Mouse (Mus musculus) heart, embryonic 16.5 days (tissue): Measurements from ENCODE around the gene Tex35. TPM values are rescaled to one million over a fixed set of nuclear protein-coding genes. Genes with fewer than 3 reads are reported as not detected.
A peak's percentile ranks its signal among the peaks of the same experiment; 100 is the strongest.

ENCODE experiments used
- ATAC-seq: fragments of 200-750 bp; cut with Nextera tagmentation; replicated peaks from 2 replicates; pipeline ENCODE4 v1.8.0; 2017; ENCODE audit warnings: moderate number of reproducible peaks; ENCODE audit not compliant: insufficient read depth, low FRiP score; ENCODE audit errors: extremely low read depth
- H3K27ac ChIP-seq: fragments of 300-500 bp; sonication (generic); 2 replicates; pipeline ENCODE4 v1.5.1; 2014; ENCODE audit warnings: mild to moderate bottlenecking, low read length, control low read depth, moderate library complexity
- H3K27me3 ChIP-seq: fragments of 300-500 bp; sonication (generic); 2 replicates; pipeline ENCODE4 v1.6.1; 2014; ENCODE audit warnings: low read length, mixed read lengths; ENCODE audit not compliant: control insufficient read depth, insufficient read depth
- H3K36me3 ChIP-seq: fragments of 300-500 bp; sonication (generic); 2 replicates; pipeline ENCODE4 v1.6.1; 2014; ENCODE audit not compliant: control insufficient read depth, insufficient read depth
- H3K4me1 ChIP-seq: fragments of 300-500 bp; sonication (generic); 2 replicates; pipeline ENCODE4 v1.6.1; 2014; ENCODE audit warnings: low read length, mixed read lengths; ENCODE audit not compliant: control insufficient read depth, insufficient read depth
- H3K4me2 ChIP-seq: fragments of 300-500 bp; sonication (generic); 2 replicates; pipeline ENCODE4 v1.6.1; 2014; ENCODE audit warnings: low read depth, mild to moderate bottlenecking, control low read depth, low read length
- H3K4me3 ChIP-seq: fragments of 300-500 bp; sonication (generic); 2 replicates; pipeline ENCODE4 v1.5.1; 2014; ENCODE audit warnings: mild to moderate bottlenecking, control low read depth, low read length
- H3K9ac ChIP-seq: fragments of 300-500 bp; sonication (generic); 2 replicates; pipeline ENCODE4 v1.6.1; 2014; ENCODE audit warnings: low read length, control low read depth
- H3K9me3 ChIP-seq: fragments of 300-500 bp; sonication (generic); replicated peaks from 2 replicates; pipeline ENCODE4 v1.6.1; 2016; ENCODE audit warnings: low read length; ENCODE audit not compliant: control insufficient read depth
- WGBS: fragments of 180-500 bp; shearing (Covaris S2); extraction: QIAGEN DNeasy Blood & Tissue Kit; methylation state at CpG from one replicate; pipeline ENCODE4 v1.1.7; 2014; 5-methylcytosine and 5-hydroxymethylcytosine counted together
- polyA plus RNA-seq: library from polyadenylated mRNA; unstranded; fragments of >200 nt; fragmentation: Nextera tagmentation; extraction: Ambion mirVana; gene quantifications from 2 replicates; pipeline ENCODE4 v1.2.1, GENCODE M21; 2015

Tex35 gene
- polyA plus RNA-seq, 1 experiment from 2014 or later = not detected

DNA sequence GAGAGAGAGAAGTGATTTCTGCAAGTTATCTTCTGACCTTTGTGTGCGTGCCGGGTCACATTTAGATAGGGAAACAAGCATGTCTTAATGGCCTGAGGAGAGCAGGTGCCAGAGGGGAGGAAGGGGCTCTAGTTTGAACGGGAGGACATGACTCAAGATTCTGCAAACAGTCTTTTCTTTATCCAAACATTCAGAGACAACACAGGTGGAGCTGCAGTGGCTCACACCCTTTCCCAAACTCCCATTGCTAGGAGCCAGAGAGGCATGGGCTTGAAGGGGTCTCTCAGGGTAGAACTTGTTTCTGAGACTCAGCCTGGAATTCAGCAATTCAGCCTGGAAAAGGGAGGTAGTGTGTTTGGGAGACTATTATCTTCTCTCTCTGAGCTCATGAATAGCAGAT lies 15.4 kb upstream of the Tex35 start:
- H3K9me3 ChIP-seq = no peaks in the 10 kb centered on the region
- no peak overlapping the region for H3K4me2 ChIP-seq
- no peaks in the 10 kb centered on the region for H3K36me3 ChIP-seq
- H3K4me3 ChIP-seq = no peak overlapping the region
- no peaks in the 10 kb centered on the region for H3K27me3 ChIP-seq
- H3K4me1 ChIP-seq = peaks cover 10% of the 10 kb centered on the region
- no peak for ATAC-seq
- H3K9ac ChIP-seq = no peak overlapping the region
- no peak overlapping the region for H3K27ac ChIP-seq
- 55% methylated on average over 3 of the region's 3 CpGs for WGBS

DNA sequence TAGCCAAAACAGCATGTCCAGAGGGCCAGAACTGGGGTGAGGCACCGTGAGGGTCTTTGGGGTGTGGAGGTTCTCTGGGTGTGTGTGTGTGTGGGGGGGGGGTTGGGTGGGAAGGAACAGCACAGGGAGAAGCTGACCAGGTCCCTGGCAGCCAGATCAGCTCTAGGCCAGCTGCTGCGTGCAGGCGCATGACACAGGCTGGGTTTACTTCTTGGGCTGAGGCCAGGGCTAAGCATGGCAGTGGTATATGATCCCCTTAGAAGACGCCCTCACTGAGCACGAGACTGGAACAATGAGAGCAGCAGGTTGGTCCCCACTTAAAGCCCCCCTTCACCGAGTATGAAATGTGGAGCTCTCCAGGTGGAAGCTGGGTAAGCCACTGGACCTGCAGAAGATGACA lies 10.7 kb upstream of the Tex35 start:
- WGBS = 71% methylated on average over 6 of the region's 6 CpGs
- H3K4me1 ChIP-seq = peaks cover 3% of the 10 kb centered on the region; the same call in 1 of the 2 replicates
- H3K27ac ChIP-seq = no peak overlapping the region
- no peak overlapping the region for H3K4me2 ChIP-seq
- H3K9me3 ChIP-seq = 0 out of 2 replicates have a peak, but pooled peaks cover 3% of the 10 kb centered on the region
- no peak overlapping the region for H3K9ac ChIP-seq
- H3K4me3 ChIP-seq = no peak overlapping the region
- H3K36me3 ChIP-seq = no peaks in the 10 kb centered on the region
- no peaks in the 10 kb centered on the region for H3K27me3 ChIP-seq
- no peak for ATAC-seq

- Histone ChIP-seq H3K4me2 (no peak overlapping the region), H3K27ac (no peak overlapping the region), H3K9ac (no peak overlapping the region), H3K9me3 (0 out of 2 replicates have a peak, but pooled peaks cover 3% of the 10 kb centered on the region), H3K4me1 (no peaks in the 10 kb centered on the region), H3K27me3 (no peaks in the 10 kb centered on the region), H3K36me3 (no peaks in the 10 kb centered on the region), H3K4me3 (no peak overlapping the region)
- no peak for ATAC-seq
- 84% methylated on average over 3 of the region's 3 CpGs for WGBS
Observed at GRCm38 (mm10) chr1:157117440-157117839, 9.0 kb upstream of the Tex35 start.

GRCm38 (mm10) chr1:157114492-157114891 lies 6.0 kb upstream of the Tex35 start:
- no peaks in the 10 kb centered on the region for H3K4me1 ChIP-seq
- no peak for ATAC-seq
- H3K9ac ChIP-seq = no peak overlapping the region
- 0 out of 2 replicates have a peak, but pooled peaks cover 3% of the 10 kb centered on the region for H3K9me3 ChIP-seq
- H3K4me2 ChIP-seq = no peak overlapping the region
- H3K27ac ChIP-seq = no peak overlapping the region
- H3K36me3 ChIP-seq = no peaks in the 10 kb centered on the region
- H3K4me3 ChIP-seq = no peak overlapping the region
- WGBS = 68% methylated on average over 2 of the region's 2 CpGs
- no peaks in the 10 kb centered on the region for H3K27me3 ChIP-seq

DNA sequence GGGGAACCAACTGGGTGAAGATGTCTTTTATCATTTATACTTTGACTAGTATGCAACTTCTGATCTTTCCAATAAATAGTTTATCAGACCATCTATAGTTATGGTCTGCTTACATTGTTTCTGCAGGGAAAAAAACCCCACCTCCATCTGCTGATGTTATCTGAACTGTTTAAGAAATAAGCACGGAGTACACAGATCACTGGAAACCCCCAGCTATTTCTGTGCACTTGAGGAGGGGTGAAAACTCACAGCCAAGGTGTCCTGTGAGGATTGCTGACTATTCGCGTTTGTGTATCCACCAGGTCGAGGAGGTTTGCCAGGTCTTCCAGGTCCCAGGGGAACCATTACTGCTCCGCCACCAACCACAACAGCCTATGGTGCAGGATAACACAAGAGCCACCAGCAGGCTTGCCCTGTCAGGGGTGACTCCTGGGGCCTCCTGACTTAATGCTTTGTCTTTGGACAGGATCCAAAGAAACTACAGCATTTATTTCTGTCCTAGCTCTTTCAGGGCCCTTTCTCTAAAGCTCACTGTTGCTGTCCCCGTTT lies 1.9 kb upstream of the Tex35 start:
- H3K9me3 ChIP-seq = 0 out of 2 replicates have a peak, but pooled peaks cover 3% of the 10 kb centered on the region
- no peak overlapping the region for H3K27ac ChIP-seq
- H3K9ac ChIP-seq = no peak overlapping the region
- no peak overlapping the region for H3K4me2 ChIP-seq
- H3K27me3 ChIP-seq = no peaks in the 10 kb centered on the region
- peak; percentile 37; the same call in 1 of the 2 replicates for ATAC-seq
- 37% methylated on average over 6 of the region's 6 CpGs for WGBS
- H3K4me3 ChIP-seq = no peak overlapping the region
- no peaks in the 10 kb centered on the region for H3K4me1 ChIP-seq
- H3K36me3 ChIP-seq = no peaks in the 10 kb centered on the region

DNA sequence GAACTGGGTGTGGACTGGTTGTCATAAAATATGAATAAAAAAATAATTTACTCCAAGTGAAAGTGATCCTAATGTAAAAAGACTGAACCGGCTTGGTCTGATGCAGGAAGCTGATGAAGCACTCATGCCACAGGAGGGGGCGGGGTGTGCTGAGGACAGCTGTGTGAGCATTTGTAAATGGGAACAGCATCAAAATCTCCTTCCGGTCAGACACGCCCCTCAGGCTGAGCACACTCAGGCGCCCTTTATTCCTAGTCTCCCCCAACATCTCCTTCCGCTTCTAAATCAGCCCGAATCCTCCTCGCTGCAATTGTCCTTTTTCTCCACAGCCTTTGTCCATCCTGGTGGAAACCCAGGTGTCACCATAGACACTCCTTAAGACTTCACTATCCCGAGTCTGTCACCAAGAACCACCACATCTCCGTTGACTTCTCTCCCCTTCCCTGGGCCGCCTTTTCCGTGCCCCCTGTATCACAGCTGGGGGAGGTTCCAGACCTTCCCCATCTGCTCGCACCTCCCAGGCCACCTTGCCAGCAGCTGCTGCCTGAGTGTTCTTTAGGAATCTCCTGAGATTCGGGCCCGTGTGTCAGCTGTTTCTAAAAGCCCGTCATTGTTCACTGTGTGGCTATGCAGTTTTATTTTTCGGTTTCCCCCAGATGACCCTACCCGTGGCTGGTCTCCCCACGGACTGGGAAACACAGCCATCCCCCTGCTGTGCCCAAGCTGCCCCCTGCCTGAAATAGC lies 7.2 kb downstream of the Tex35 start:
- 9% methylated on average over 19 of the region's 19 CpGs for WGBS
- Histone ChIP-seq H3K4me1 (peaks cover 5% of the 10 kb centered on the region), H3K9ac (peak overlapping the region; percentile 56), H3K27me3 (no peaks in the 10 kb centered on the region), H3K36me3 (no peaks in the 10 kb centered on the region), H3K9me3 (0 out of 2 replicates have a peak, but pooled peaks cover 2% of the 10 kb centered on the region), H3K4me3 (peak overlapping the region; percentile 46), H3K4me2 (peak overlapping the region; percentile 76), H3K27ac (no peak overlapping the region)
- peak; percentile 63 for ATAC-seq

GRCm38 (mm10) chr1:157095534-157095933 lies 12.9 kb downstream of the Tex35 start:
- Histone ChIP-seq H3K27ac (no peak overlapping the region), H3K36me3 (no peaks in the 10 kb centered on the region), H3K4me1 (no peaks in the 10 kb centered on the region), H3K4me3 (no peak overlapping the region), H3K4me2 (no peak overlapping the region), H3K9me3 (no peaks in the 10 kb centered on the region), H3K9ac (no peak overlapping the region), H3K27me3 (no peaks in the 10 kb centered on the region)
- no peak for ATAC-seq
- WGBS = 84% methylated on average over 4 of the region's 4 CpGs

GRCm38 (mm10) chr1:157092622-157093021 lies 15.9 kb downstream of the Tex35 start:
- H3K27ac ChIP-seq = no peak overlapping the region
- H3K4me1 ChIP-seq = no peaks in the 10 kb centered on the region
- H3K9ac ChIP-seq = no peak overlapping the region
- H3K4me3 ChIP-seq = no peak overlapping the region
- H3K27me3 ChIP-seq = no peaks in the 10 kb centered on the region
- H3K36me3 ChIP-seq = no peaks in the 10 kb centered on the region
- no peak for ATAC-seq
- H3K4me2 ChIP-seq = no peak overlapping the region
- WGBS = 78% methylated on average over 1 of the region's 1 CpGs
- no peaks in the 10 kb centered on the region for H3K9me3 ChIP-seq

GRCm38 (mm10) chr1:157092140-157092539 lies 16.3 kb downstream of the Tex35 start:
- H3K27ac ChIP-seq = no peak overlapping the region
- no peaks in the 10 kb centered on the region for H3K36me3 ChIP-seq
- H3K9me3 ChIP-seq = no peaks in the 10 kb centered on the region
- H3K4me1 ChIP-seq = no peaks in the 10 kb centered on the region
- H3K4me3 ChIP-seq = no peak overlapping the region
- no peak for ATAC-seq
- no peaks in the 10 kb centered on the region for H3K27me3 ChIP-seq
- H3K4me2 ChIP-seq = no peak overlapping the region
- 66% methylated on average over 4 of the region's 4 CpGs for WGBS
- no peak overlapping the region for H3K9ac ChIP-seq
